Mouse (Mus musculus) ES-E14 (cell line): ENCODE measurements around the gene 1700025G04Rik.

ENCODE experiments used
- CHD2 ChIP-seq: IDR thresholded peaks from 2 replicates; pipeline ENCODE4 v1.6.1; 2014; ENCODE audit warnings: mild to moderate bottlenecking, low read depth, low read length, inconsistent platforms
- MAFK ChIP-seq: IDR thresholded peaks from 2 replicates; pipeline ENCODE4 v1.6.1; 2014; ENCODE audit warnings: mild to moderate bottlenecking, low read depth, low read length, inconsistent platforms; ENCODE audit not compliant: insufficient read depth
- ZC3H11A ChIP-seq: IDR thresholded peaks from 2 replicates; pipeline ENCODE4 v1.6.1; 2012; ENCODE audit warnings: low read depth, mild to moderate bottlenecking, inconsistent platforms, low read length, borderline replicate concordance
- ZNF384 ChIP-seq: IDR thresholded peaks from 2 replicates; pipeline ENCODE4 v1.6.1; 2012; ENCODE audit warnings: low read depth, low read length, inconsistent platforms

- TF ChIP-seq ZNF384 (no peak), CHD2 (no peak), MAFK (no peak), ZC3H11A (no peak)
Measured at GRCm38 (mm10) chr1:151848286-151848685, 241.6 kb downstream of the 1700025G04Rik start.
